In genomic region chr15:99074019-99074599, GRCm38 (mm10) we compare ENCODE assay signal across 8 mouse cellular contexts. TPM values are rescaled to one million over a fixed set of nuclear protein-coding genes. Genes with fewer than 3 reads are reported as not detected.
DNase-seq lines count a peak whose midpoint lies in the region; ATAC-seq and TF ChIP-seq lines count a peak whose summit lies in the region.

TSS of gene Troap (plus strand) at chr15:99074575.

- H3K9ac ChIP-seq in kidney, embryonic 15.5 days, result peak within 1 kb of the TSS; percentile 74
- peak within 1 kb of the TSS; percentile 90 for H3K9ac ChIP-seq in hindbrain, embryonic 15.5 days
- peak within 1 kb of the TSS; percentile 83 for H3K9ac ChIP-seq in midbrain, embryonic 13.5 days (replicated peaks)

- peak within 1 kb of the TSS; percentile 99 for H3K27ac ChIP-seq in kidney, embryonic 15.5 days
- H3K27ac ChIP-seq in hindbrain, embryonic 15.5 days (replicated peaks), result peak within 1 kb of the TSS; percentile 98
- H3K27ac ChIP-seq in midbrain, embryonic 13.5 days, result peak within 1 kb of the TSS; percentile 94

- peak within 1 kb of the TSS; percentile 80 for H3K4me3 ChIP-seq in kidney, embryonic 15.5 days (replicated peaks)
- peak within 1 kb of the TSS; percentile 53 for H3K4me3 ChIP-seq in hindbrain, embryonic 15.5 days
- H3K4me3 ChIP-seq in midbrain, embryonic 13.5 days (replicated peaks), result peak within 1 kb of the TSS; percentile 51

- H3K4me1 ChIP-seq in kidney, embryonic 15.5 days, result peaks cover 41% of the 10 kb centered on the region
- H3K4me1 ChIP-seq in hindbrain, embryonic 15.5 days (replicated peaks), result peaks cover 17% of the 10 kb centered on the region
- H3K4me1 ChIP-seq in midbrain, embryonic 13.5 days (replicated peaks), result peaks cover 15% of the 10 kb centered on the region

- peak within 1 kb of the TSS; percentile 84 for H3K4me2 ChIP-seq in kidney, embryonic 15.5 days
- H3K4me2 ChIP-seq in hindbrain, embryonic 15.5 days, result peak within 1 kb of the TSS; percentile 97
- peak within 1 kb of the TSS; percentile 81 for H3K4me2 ChIP-seq in midbrain, embryonic 13.5 days (replicated peaks)

- TF ChIP-seq CTCF in brain, embryonic 14.5 days (IDR thresholded peaks at IDR 0.05; ENCODE audit: borderline replicate concordance, extremely low read depth, insufficient read depth, insufficient read length), result no peak

- no peak for TF ChIP-seq POLR2A in brain, embryonic 14.5 days (IDR thresholded peaks at IDR 0.05; ENCODE audit: borderline replicate concordance, extremely low read depth, insufficient read depth, insufficient read length, poor library complexity, severe bottlenecking)

- no peak for DNase-seq in kidney, postnatal 10 days
- no peak for DNase-seq in brain, embryonic 14.5 days (ENCODE audit: low read depth)
- no peak for DNase-seq in layer of hippocampus, adult 9-11 months
- DNase-seq in retina, embryonic 14.5 days (ENCODE audit: low spot score), result no peak
- no peak for DNase-seq in cerebellum, adult 11-12 months

- WGBS in kidney, embryonic 15.5 days, result 17% methylated on average over 9 of the region's 9 CpGs
- WGBS in hindbrain, embryonic 15.5 days, result 29% methylated on average over 9 of the region's 9 CpGs
- 23% methylated on average over 9 of the region's 9 CpGs for WGBS in midbrain, embryonic 13.5 days

- peak; percentile 53 for ATAC-seq in kidney, embryonic 15.5 days (replicated peaks; ENCODE audit: low FRiP score)
- peak; percentile 55 for ATAC-seq in hindbrain, embryonic 15.5 days (ENCODE audit: low FRiP score, low read depth)
- no peak; the same call in 1 of the 2 replicates for ATAC-seq in midbrain, embryonic 13.5 days

- peaks cover 25% of the 10 kb centered on the region for H3K36me3 ChIP-seq in kidney, embryonic 15.5 days
- no peaks in the 10 kb centered on the region for H3K36me3 ChIP-seq in hindbrain, embryonic 15.5 days
- peaks cover 8% of the 10 kb centered on the region; the same call in 1 of the 2 replicates for H3K36me3 ChIP-seq in midbrain, embryonic 13.5 days

- no peaks in the 10 kb centered on the region for H3K9me3 ChIP-seq in kidney, embryonic 15.5 days (replicated peaks)
- H3K9me3 ChIP-seq in hindbrain, embryonic 15.5 days, result no peaks in the 10 kb centered on the region
- H3K9me3 ChIP-seq in midbrain, embryonic 13.5 days, result no peaks in the 10 kb centered on the region

- H3K27me3 ChIP-seq in kidney, embryonic 15.5 days, result no peaks in the 10 kb centered on the region
- no peaks in the 10 kb centered on the region for H3K27me3 ChIP-seq in hindbrain, embryonic 15.5 days
- no peaks in the 10 kb centered on the region for H3K27me3 ChIP-seq in midbrain, embryonic 13.5 days

RNA-seq across cellular contexts. Expression of gene Troap, which starts in this region (rescaled TPM):
- 33.8 and 39.4 TPM in 2 replicates for polyA plus RNA-seq in kidney, embryonic 15.5 days (2015; fragmentation: Nextera tagmentation; extraction: Ambion mirVana)
- polyA plus RNA-seq in brain, embryonic 14.5 days (2012; rRNA removed), result 12.1 and 27.9 TPM in 2 replicates
- polyA plus RNA-seq in hindbrain, embryonic 15.5 days (2015; fragmentation: Nextera tagmentation; extraction: Ambion mirVana), result 8.5 and 10.1 TPM in 2 replicates
- polyA plus RNA-seq in midbrain, embryonic 13.5 days (2015; fragmentation: Nextera tagmentation; extraction: Ambion mirVana), result 13.3 and 14.6 TPM in 2 replicates
